Mouse (Mus musculus): Measurements from ENCODE around the gene Ergic1. TPM values are rescaled to one million over a fixed set of nuclear protein-coding genes. Genes with fewer than 3 reads are reported as not detected.

Ergic1 gene
- polyA plus RNA-seq, 1 experiment, result 37.2 TPM

GRCm38 (mm10) chr17:26662204-26662603 lies 100.9 kb downstream of the Ergic1 start:
- Histone ChIP-seq H3K27ac (ENCODE audit: insufficient read depth, low read depth, low read length) (no peak overlapping the region), H3K4me1 (ENCODE audit: control insufficient read depth, insufficient read depth, low read length) (peaks cover 12% of the 10 kb centered on the region), H3K4me3 (ENCODE audit: insufficient read depth, low read length) (no peak overlapping the region)
- TF ChIP-seq POLR2A (IDR thresholded peaks at IDR 0.05; ENCODE audit: borderline replicate concordance, low read depth, low read length) (no peak), CTCF (IDR thresholded peaks at IDR 0.05; ENCODE audit: low read depth, low read length) (no peak)

GRCm38 (mm10) chr17:26662978-26663683 lies 101.8 kb downstream of the Ergic1 start, which contains the start of gene Atp6v0e:
Gene Atp6v0e, plus strand, starts transcription at chr17:26663231.
- peaks cover 12% of the 10 kb centered on the region for H3K4me1 ChIP-seq (ENCODE audit: control insufficient read depth, insufficient read depth, low read length)
- peak within 1 kb of the TSS; percentile 68 for H3K4me3 ChIP-seq (ENCODE audit: insufficient read depth, low read length)
- TF ChIP-seq POLR2A (IDR thresholded peaks at IDR 0.05; ENCODE audit: borderline replicate concordance, low read depth, low read length), result 0 out of 2 replicates have a peak, but pooled peaks have one; percentile 39
- peak; percentile 77 for TF ChIP-seq CTCF (IDR thresholded peaks at IDR 0.05; ENCODE audit: low read depth, low read length)
- H3K27ac ChIP-seq (ENCODE audit: insufficient read depth, low read depth, low read length), result peak within 1 kb of the TSS; percentile 8; the same call in 1 of the 2 replicates

GRCm38 (mm10) chr17:26665600-26665999 lies 104.3 kb downstream of the Ergic1 start:
- H3K27ac ChIP-seq (ENCODE audit: insufficient read depth, low read depth, low read length), result no peak overlapping the region
- peaks cover 12% of the 10 kb centered on the region for H3K4me1 ChIP-seq (ENCODE audit: control insufficient read depth, insufficient read depth, low read length)
- no peak overlapping the region for H3K4me3 ChIP-seq (ENCODE audit: insufficient read depth, low read length)
- no peak for TF ChIP-seq CTCF (IDR thresholded peaks at IDR 0.05; ENCODE audit: low read depth, low read length)

- TF ChIP-seq POLR2A (IDR thresholded peaks at IDR 0.05; ENCODE audit: borderline replicate concordance, low read depth, low read length) (no peak), CTCF (IDR thresholded peaks at IDR 0.05; ENCODE audit: low read depth, low read length) (no peak)
- Histone ChIP-seq H3K27ac (ENCODE audit: insufficient read depth, low read depth, low read length) (no peak overlapping the region), H3K4me1 (ENCODE audit: control insufficient read depth, insufficient read depth, low read length) (peaks cover 2% of the 10 kb centered on the region; the same call in 1 of the 2 replicates), H3K4me3 (ENCODE audit: insufficient read depth, low read length) (no peak overlapping the region)
These were observed 110.0 kb downstream of the Ergic1 start for GRCm38 (mm10) chr17:26671268-26671667.

GRCm38 (mm10) chr17:26675845-26676244 lies 114.6 kb downstream of the Ergic1 start:
- H3K27ac ChIP-seq (ENCODE audit: insufficient read depth, low read depth, low read length), result no peak overlapping the region
- no peak for TF ChIP-seq CTCF (IDR thresholded peaks at IDR 0.05; ENCODE audit: low read depth, low read length)
- TF ChIP-seq POLR2A (IDR thresholded peaks at IDR 0.05; ENCODE audit: borderline replicate concordance, low read depth, low read length), result no peak
- peak overlapping the region; percentile 95 for H3K4me3 ChIP-seq (ENCODE audit: insufficient read depth, low read length)
- H3K4me1 ChIP-seq (ENCODE audit: control insufficient read depth, insufficient read depth, low read length), result peaks cover 16% of the 10 kb centered on the region

DNA sequence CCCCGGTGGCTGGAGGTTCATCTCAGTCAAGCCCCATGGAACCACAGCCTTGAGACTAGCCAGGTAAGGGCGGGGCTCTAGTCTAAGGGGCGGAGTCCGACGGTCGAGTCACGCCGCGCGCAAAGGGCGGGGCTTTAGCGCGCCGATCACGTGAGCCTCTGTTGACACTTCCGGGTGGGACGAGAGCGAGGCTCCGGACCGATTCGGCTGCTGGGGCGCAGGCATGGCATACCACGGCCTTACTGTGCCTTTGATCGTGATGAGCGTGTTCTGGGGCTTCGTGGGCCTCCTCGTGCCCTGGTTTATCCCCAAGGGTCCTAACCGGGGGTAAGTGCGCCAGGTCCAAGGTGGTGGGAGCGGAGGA lies 114.9 kb downstream of the Ergic1 start:
- TF ChIP-seq CTCF (IDR thresholded peaks at IDR 0.05; ENCODE audit: low read depth, low read length), result no peak
- no peak for TF ChIP-seq POLR2A (IDR thresholded peaks at IDR 0.05; ENCODE audit: borderline replicate concordance, low read depth, low read length)
- Histone ChIP-seq H3K4me1 (ENCODE audit: control insufficient read depth, insufficient read depth, low read length) (peaks cover 16% of the 10 kb centered on the region), H3K27ac (ENCODE audit: insufficient read depth, low read depth, low read length) (peak overlapping the region; percentile 92), H3K4me3 (ENCODE audit: insufficient read depth, low read length) (peak overlapping the region; percentile 95)

- TF ChIP-seq CTCF (IDR thresholded peaks at IDR 0.05; ENCODE audit: low read depth, low read length) (no peak), POLR2A (IDR thresholded peaks at IDR 0.05; ENCODE audit: borderline replicate concordance, low read depth, low read length) (no peak)
- H3K4me1 ChIP-seq (ENCODE audit: control insufficient read depth, insufficient read depth, low read length), result peaks cover 16% of the 10 kb centered on the region
- peak overlapping the region; percentile 92 for H3K27ac ChIP-seq (ENCODE audit: insufficient read depth, low read depth, low read length)
- peak overlapping the region; percentile 95 for H3K4me3 ChIP-seq (ENCODE audit: insufficient read depth, low read length)
These were observed 115.5 kb downstream of the Ergic1 start for GRCm38 (mm10) chr17:26676616-26677376.

GRCm38 (mm10) chr17:26677711-26678637 lies 116.7 kb downstream of the Ergic1 start:
- Histone ChIP-seq H3K4me3 (ENCODE audit: insufficient read depth, low read length) (peak overlapping the region; percentile 95), H3K4me1 (ENCODE audit: control insufficient read depth, insufficient read depth, low read length) (peaks cover 16% of the 10 kb centered on the region), H3K27ac (ENCODE audit: insufficient read depth, low read depth, low read length) (0 out of 2 replicates have a peak overlapping the region, but pooled peaks have one; percentile 92)
- TF ChIP-seq POLR2A (IDR thresholded peaks at IDR 0.05; ENCODE audit: borderline replicate concordance, low read depth, low read length) (no peak), CTCF (IDR thresholded peaks at IDR 0.05; ENCODE audit: low read depth, low read length) (no peak)

DNA sequence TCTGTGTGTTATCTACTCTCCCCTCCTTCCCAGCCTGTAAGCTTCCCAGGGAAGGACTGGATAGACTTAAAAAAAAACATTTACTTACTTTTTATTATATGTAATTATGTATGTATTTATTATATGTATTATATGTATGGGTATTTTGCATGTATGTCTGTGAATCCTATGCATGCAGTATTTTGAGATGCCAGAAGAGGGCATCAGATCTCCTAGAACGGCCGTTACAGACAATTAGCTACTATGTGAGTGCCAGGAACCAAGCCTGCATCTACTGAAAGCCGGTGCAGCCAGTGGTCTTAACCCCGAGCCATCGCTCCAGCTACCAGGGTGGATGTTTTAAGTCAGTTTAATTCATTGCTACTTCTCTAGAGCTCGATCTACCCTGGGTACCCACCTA lies 120.0 kb downstream of the Ergic1 start:
- H3K27ac ChIP-seq (ENCODE audit: insufficient read depth, low read depth, low read length), result no peak overlapping the region
- no peak overlapping the region for H3K4me3 ChIP-seq (ENCODE audit: insufficient read depth, low read length)
- peaks cover 14% of the 10 kb centered on the region for H3K4me1 ChIP-seq (ENCODE audit: control insufficient read depth, insufficient read depth, low read length)
- no peak for TF ChIP-seq POLR2A (IDR thresholded peaks at IDR 0.05; ENCODE audit: borderline replicate concordance, low read depth, low read length)
- no peak for TF ChIP-seq CTCF (IDR thresholded peaks at IDR 0.05; ENCODE audit: low read depth, low read length)
